Mouse (Mus musculus) ES-Bruce4 (cell line): Measurements from ENCODE around the gene Msantd3.

Experiments used
- EP300 ChIP-seq: IDR thresholded peaks from 2 replicates; pipeline ENCODE4 v1.6.1; 2011; ENCODE audit warnings: low read depth, low read length; ENCODE audit not compliant: insufficient read depth
- POLR2A ChIP-seq: IDR thresholded peaks from one replicate; pipeline ENCODE4 v1.8.1; 2011; ENCODE audit warnings: low read length; ENCODE audit not compliant: insufficient read depth

- TF ChIP-seq EP300 = no peak
- no peak for TF ChIP-seq POLR2A
Observed at GRCm38 (mm10) chr4:48554132-48554531, 14.4 kb downstream of the Msantd3 start.
